In the genomic region with DNA sequence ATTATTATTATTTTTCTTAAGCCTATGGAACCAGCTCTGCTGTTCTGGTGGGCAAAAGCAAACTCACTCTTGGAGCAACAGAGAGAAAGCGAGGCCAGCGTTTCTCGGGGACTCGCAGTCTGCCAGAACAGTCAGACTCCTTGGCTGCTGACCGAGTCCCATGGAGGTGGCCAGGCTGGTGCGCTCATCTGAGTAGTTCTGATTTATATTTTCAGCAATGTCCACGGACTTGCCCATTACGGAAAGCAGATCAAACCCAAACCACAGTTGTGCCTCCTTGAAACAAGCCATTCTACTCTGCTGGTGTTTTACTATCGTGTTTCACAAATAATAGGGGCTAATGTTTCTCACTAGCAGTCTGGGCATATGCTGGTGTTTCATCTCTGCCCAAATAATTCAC, we compare ENCODE assay signal across 16 mouse cellular contexts.
DNase-seq lines count a peak whose midpoint lies in the region; ATAC-seq and TF ChIP-seq lines count a peak whose summit lies in the region.
"Had no signal": no experiment of that assay in that cellular context is flagged by ENCODE, and none has a peak within 500 bp of the region (broad histone marks: within the 10 kb centered on the region; RNA-seq: fewer than 3 reads in every experiment).

No protein-coding gene starts in this region.

- no peak overlapping the region for H3K4me2 ChIP-seq in limb, embryonic 13.5 days (replicated peaks)
- H3K4me2 ChIP-seq in intestine, embryonic 16.5 days (ENCODE audit: low read depth, low read length), result no peak overlapping the region
- H3K4me2 ChIP-seq: hindbrain, embryonic 13.5 days; kidney, embryonic 15.5 days; midbrain, embryonic 13.5 days; neural tube, embryonic 15.5 days; stomach, embryonic 15.5 days had no signal

- H3K27me3 ChIP-seq in limb, embryonic 13.5 days, result no peaks in the 10 kb centered on the region
- H3K27me3 ChIP-seq in intestine, embryonic 16.5 days (replicated peaks; ENCODE audit: control insufficient read depth, insufficient read depth, low read length), result no peaks in the 10 kb centered on the region
- H3K27me3 ChIP-seq: hindbrain, embryonic 13.5 days; midbrain, embryonic 13.5 days; neural tube, embryonic 15.5 days; stomach, embryonic 15.5 days had no signal

- no peak overlapping the region; the same call in 1 of the 2 replicates for H3K9ac ChIP-seq in limb, embryonic 13.5 days
- H3K9ac ChIP-seq in intestine, embryonic 16.5 days (ENCODE audit: low read depth, low read length), result no peak overlapping the region
- H3K9ac ChIP-seq: hindbrain, embryonic 13.5 days; kidney, embryonic 15.5 days; midbrain, embryonic 13.5 days; neural tube, embryonic 15.5 days; stomach, embryonic 15.5 days had no signal

- peaks cover 23% of the 10 kb centered on the region for H3K36me3 ChIP-seq in limb, embryonic 13.5 days
- no peaks in the 10 kb centered on the region for H3K36me3 ChIP-seq in intestine, embryonic 16.5 days (ENCODE audit: control insufficient read depth, insufficient read depth, low read length)
- H3K36me3 ChIP-seq: hindbrain, embryonic 13.5 days; kidney, embryonic 15.5 days; midbrain, embryonic 13.5 days; neural tube, embryonic 15.5 days; stomach, embryonic 15.5 days had no signal

- no peak overlapping the region for H3K4me3 ChIP-seq in layer of hippocampus, adult 2 months
- no peak overlapping the region for H3K4me3 ChIP-seq in limb, embryonic 13.5 days
- H3K4me3 ChIP-seq in intestine, embryonic 16.5 days (ENCODE audit: low read length), result no peak overlapping the region
- H3K4me3 ChIP-seq: hindbrain, embryonic 13.5 days; kidney, embryonic 15.5 days; midbrain, embryonic 13.5 days; neural tube, embryonic 15.5 days; stomach, embryonic 15.5 days had no signal

- 24% methylated on average over 9 of the region's 9 CpGs for WGBS in limb, embryonic 13.5 days
- WGBS in intestine, embryonic 16.5 days, result 80% methylated on average over 9 of the region's 9 CpGs

- no peak for TF ChIP-seq CTCF in layer of hippocampus, adult 2 months (conservative IDR thresholded peaks at IDR 0.05)

- ATAC-seq in limb, embryonic 13.5 days (ENCODE audit: low FRiP score, low read depth), result peak; percentile 44; the same call in 1 of the 2 replicates
- no peak for ATAC-seq in intestine, embryonic 16.5 days
- ATAC-seq in megakaryocyte, adult 5-6 weeks (ENCODE audit: poor library complexity, severe bottlenecking), result no peak
- ATAC-seq: lung, postnatal 0 days; midbrain, embryonic 13.5 days had no signal

- H3K9me3 ChIP-seq in limb, embryonic 13.5 days, result no peaks in the 10 kb centered on the region
- H3K9me3 ChIP-seq in intestine, embryonic 16.5 days (ENCODE audit: control insufficient read depth, low read length), result no peaks in the 10 kb centered on the region
- H3K9me3 ChIP-seq: hindbrain, embryonic 13.5 days; kidney, embryonic 15.5 days; midbrain, embryonic 13.5 days; neural tube, embryonic 15.5 days; stomach, embryonic 15.5 days had no signal

- DNase-seq in layer of hippocampus, postnatal 10 days (ENCODE audit: low spot score in 2 of 2), result peak; percentile 19 to 39
- DNase-seq in layer of hippocampus, adult 2 months (ENCODE audit: low spot score in 2 of 2), result no peak
- peak; percentile 42 for DNase-seq in cerebellum, adult 11-12 months
- peak; percentile 84 to 93 for DNase-seq in cerebellum, postnatal 14 days
- DNase-seq: liver; right cerebral cortex, postnatal 25 days; thymus, postnatal 14 days had no signal

- H3K27ac ChIP-seq in layer of hippocampus, adult 2 months, result no peak overlapping the region
- H3K27ac ChIP-seq in limb, embryonic 13.5 days, result peak overlapping the region; percentile 83
- no peak overlapping the region for H3K27ac ChIP-seq in intestine, embryonic 16.5 days (ENCODE audit: low read length)
- H3K27ac ChIP-seq: hindbrain, embryonic 13.5 days; kidney, embryonic 15.5 days; midbrain, embryonic 13.5 days; neural tube, embryonic 15.5 days; stomach, embryonic 15.5 days had no signal

- H3K4me1 ChIP-seq in limb, embryonic 13.5 days, result peaks cover 50% of the 10 kb centered on the region
- H3K4me1 ChIP-seq in intestine, embryonic 16.5 days (ENCODE audit: control insufficient read depth, insufficient read depth, low read length), result no peaks in the 10 kb centered on the region
- H3K4me1 ChIP-seq: stomach, embryonic 15.5 days had no signal

Comparison
In these comparisons a context has a peak if more than half of its experiments do, and no peak if none do; other contexts are left out.
1. DNase-seq: peak in layer of hippocampus, postnatal 10 days (2 of 2), cerebellum, adult 11-12 months (single experiment) and cerebellum, postnatal 14 days (2 of 2); none in layer of hippocampus, adult 2 months (0 of 2).